Mouse (Mus musculus) left cerebral cortex, postnatal 10 days (tissue): ENCODE data around the gene Kcnc3. TPM values are rescaled to one million over a fixed set of nuclear protein-coding genes. Genes with fewer than 3 reads are reported as not detected.
A peak's percentile ranks its signal among the peaks of the same experiment; 100 is the strongest.

Experiments
- DNase-seq, 2 experiments: peaks; one replicate each; pipeline ENCODE4 v3.0.0; 2021 to 2022; ENCODE audit warnings: low spot score in 2 of 2, mixed read lengths in 1 of 2; ENCODE audit errors: extremely low spot score in 1 of 2
- intact Hi-C: fragments of 180-260 bp; cut with DNase I; formaldehyde crosslinking; loops from one replicate; pipeline ENCODE4 v1.15.1; 2025
- total RNA-seq, 2 experiments: library from RNA; stranded (reverse); gene quantifications; 2 replicates each; pipeline ENCODE4 v1.2.3; 2021

Kcnc3 gene
- total RNA-seq, 2 experiments from 2014 or later = 48.5 to 55.4 TPM

DNA sequence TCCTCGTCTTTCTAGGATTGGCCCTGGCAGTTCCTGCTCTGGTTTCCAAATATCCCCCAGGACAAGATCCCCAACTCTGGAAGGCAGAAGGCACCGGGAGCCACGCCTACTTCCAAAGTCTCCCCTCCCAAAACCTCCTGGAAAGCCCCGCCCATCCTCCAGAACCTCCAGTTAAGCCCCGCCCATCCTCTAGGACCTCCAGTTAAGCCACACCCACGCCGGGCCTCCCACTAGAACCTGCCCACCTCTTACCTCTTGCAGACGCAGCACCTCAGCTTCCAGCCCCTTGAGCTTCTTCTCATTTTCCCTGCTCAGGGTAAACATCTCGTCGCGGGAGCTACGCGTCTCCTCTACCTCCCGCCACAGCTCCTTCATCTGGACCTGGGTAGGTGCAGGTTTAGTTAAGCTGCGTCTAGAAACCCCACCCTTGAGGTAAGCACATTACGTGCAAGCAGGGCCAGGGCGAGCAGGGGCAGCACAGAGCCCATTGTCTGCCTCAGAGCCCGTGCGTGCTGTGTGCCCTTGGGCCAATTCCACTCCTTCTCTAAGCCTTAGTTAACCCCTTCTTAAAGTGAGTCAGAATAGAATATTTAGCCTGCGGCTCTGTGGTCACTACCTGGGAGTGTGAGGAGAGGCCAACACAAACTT lies 23.7 kb downstream of the Kcnc3 start:
- DNase-seq = peak in 1 of 2 experiments; percentile 30
- intact Hi-C loops = no loop called here

DNA sequence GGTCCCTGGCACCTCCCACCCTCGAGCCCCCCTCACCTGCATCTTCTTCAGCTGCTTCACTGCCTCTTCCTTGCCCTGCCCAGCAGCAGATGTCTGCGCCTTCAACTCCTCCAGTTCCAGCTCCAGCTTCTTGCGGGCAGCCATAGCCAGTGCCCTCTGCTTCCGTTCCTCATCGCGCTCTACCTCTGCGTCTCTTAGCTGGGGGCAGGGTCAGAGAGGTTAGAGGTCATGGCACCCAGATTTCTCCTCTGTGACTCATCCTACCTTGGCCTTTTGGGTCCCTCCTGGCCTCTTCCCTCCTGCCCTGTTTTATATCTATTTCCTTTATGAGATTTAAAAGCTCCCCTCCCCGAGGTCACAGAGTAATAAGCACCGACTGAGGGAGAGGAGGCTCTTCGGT lies 24.8 kb downstream of the Kcnc3 start:
- DNase-seq = peak in 1 of 2 experiments; percentile 20
- intact Hi-C loops = no loop called here

DNA sequence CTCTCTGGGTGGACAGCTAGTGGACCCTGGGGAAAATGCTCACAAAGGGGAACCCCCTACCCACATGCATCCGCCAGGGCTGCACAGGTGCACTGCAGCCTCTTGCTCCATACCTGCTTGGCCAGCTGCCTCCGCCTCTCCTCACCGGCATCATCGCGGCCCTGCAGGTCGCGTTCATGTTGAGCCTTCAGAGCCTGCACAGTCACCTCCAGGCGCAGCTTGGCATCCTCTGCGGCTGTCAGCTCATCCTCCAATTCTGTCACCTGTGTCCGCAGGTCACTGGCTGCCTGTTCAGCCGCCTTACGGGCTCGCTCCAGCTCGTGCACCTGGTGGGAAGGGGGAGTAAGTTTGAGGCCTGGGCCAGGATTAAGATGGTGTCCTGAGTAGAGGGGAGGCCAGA lies 25.5 kb downstream of the Kcnc3 start:
- intact Hi-C loops = no loop called here
- DNase-seq = peak in 1 of 2 experiments; percentile 20

DNA sequence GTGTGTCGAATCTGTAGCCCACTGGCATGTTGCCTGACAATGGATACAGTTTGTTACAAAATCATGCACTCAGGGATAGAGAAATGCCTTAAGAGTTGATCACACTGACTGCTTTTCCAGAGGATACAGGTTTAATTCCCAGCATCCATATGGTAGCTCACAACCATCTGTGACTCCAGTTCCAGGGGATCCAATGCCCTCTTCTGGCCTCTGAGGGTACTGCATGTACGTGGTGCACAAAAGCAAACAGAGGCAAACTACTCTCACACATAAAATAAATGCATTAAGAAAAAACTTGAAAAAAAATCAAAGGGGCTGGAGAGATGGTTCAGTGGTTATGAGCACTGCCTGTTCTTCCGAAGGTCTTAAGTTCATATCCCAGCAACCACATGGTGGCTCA lies 26.6 kb downstream of the Kcnc3 start:
- DNase-seq = no peak
- intact Hi-C loops = no loop called here

DNA sequence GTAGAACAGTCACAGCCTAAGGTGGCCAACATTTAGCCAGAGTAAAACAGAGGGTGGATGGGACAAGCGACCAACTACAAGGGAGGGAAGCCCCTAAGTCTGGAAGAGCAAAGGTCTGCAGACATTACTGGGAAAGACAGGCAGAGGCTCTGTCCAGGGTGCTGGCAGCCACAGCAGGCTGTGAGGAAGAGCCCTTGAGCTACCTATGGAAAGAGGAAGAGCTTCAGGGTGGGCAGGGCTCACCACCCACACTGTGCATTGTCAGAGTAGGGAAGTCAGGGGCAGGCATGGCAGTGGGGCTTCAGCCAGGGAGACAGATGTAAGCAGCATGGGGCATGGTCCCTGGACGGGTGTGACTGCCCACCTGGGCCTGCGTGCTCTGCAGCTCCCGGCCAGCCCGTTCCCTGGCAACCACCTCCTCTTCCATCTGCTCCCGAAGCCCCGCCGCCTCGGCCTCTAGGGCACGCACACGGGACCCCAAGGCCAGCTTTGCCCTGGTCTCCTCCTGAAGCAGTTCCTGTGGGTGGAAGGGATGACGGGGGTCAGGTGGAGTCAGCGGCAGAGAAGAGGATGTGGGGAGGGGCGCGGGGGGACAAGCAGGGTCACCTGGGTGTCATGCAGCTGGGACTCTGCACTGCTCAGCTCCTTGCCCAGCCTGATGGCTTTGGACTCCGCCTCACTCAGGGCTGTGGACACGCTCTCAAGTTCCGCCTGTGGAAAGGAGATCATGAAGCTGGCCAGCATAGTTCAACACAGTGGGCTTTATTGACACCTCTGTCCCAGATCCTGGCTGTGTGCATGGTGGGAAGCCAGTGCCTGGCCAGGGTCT lies 33.5 kb downstream of the Kcnc3 start:
- no peak for DNase-seq
- intact Hi-C loops = no loop called here

DNA sequence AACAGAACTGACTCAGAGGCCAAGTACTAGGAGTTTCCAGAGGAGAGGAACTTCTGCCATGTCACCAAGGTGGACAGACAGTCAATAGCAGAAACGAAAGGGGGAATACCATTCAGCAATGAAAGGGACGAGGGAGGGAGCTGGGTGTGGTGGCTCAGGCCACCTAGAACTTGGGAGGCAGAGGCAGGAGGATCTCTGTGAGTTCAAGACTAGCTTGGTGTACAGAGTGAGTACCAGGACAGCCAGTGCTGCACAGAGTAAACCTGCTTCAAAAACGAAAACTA lies 34.0 kb downstream of the Kcnc3 start:
- DNase-seq = no peak
- intact Hi-C loops = no loop called here

DNA sequence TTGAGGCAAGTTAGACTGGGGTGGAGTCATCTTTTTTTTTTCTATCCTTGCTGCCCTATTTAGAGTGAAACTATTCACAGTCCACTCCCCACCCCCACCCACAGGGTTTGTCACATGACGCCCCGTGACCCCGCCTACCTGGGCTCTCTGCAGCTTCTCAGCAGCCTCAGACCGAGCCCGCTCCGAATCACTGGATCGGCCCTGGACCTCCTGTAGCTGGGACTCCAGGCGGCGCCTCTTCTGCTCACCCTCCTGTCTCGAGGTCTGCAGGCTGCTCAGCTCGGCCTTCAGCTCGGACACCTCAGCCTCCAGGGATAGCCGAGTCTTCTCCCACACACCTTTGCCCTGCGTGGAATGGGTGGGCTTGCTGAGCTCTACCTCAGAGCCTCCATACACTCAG lies 34.4 kb downstream of the Kcnc3 start:
- no peak for DNase-seq
- intact Hi-C loops = no loop called here

DNA sequence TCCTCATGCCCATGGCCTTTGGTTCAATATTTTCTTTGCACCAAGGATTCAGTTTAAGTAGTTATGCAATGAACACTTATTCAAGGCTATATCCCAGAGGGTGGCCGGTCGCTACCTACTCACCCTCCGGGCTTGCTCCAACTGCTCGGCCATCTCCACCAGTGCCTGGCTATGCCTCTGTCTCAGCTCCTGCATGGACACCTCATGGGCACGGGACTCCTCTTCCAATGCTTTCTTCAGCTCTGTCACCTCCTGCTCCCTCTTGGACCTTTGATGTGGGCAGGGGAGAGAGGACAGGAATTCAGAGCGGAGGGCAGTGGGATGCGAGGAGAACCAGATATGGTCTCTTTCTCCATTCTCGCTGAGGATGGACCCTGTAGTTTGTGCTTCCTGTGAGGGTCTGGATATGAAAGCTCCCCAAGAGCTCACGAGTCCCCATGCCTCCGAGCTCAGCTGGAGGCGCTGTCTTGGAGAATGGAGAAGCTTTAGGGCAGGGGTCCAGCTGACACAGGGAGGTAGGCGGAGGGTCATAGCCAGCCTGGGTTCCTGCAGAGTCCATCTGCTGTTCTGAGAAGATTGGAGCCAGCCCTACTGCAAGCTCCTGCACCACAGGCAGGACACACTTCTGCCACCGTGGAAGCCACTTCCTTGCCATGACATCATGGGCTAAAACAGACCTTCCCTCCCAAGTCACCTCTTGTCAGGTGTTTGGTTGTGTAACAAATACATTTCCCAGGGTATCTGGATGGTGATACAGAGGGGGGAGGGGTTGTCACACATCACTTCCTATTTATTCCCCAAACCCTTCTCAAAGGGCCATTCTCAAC lies 35.0 kb downstream of the Kcnc3 start:
- intact Hi-C loops = no loop called here
- no peak for DNase-seq

DNA sequence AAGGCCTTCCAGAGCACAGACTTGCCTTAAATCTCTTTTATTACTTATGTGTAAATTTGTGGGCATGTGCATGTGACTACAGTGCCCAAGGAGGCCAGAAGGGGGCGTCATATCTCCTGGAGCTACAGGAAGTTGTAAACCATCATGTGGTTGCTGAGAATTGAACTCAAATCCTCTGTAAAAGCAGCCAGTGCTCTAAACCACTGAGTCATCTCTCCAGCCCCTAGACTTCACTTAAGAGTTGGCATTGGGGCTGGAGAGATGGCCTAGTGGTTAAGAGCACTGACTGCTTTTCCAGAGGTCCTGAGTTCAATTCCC lies 35.6 kb downstream of the Kcnc3 start:
- DNase-seq = no peak
- intact Hi-C loops = no loop called here

DNA sequence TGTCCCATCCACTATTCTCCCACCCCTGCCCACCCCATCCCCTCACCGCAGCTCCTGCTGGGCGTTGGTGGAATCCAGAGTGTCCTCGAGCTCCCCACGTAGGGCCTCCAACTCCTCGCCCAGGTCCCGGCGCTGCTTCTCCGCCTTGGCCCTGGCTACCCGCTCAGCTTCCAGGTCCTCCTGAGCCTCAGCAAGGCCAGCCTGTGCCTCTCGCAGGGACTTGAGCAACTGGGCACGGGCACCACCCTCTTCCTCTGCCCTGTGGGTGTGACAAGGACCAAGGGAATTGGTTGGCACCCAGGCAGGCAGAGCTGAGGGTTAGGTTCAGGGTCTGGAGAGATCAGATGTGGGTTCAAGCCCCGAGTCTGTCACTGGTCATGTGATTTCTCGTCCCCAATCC lies 36.5 kb downstream of the Kcnc3 start:
- intact Hi-C loops = no loop called here
- DNase-seq = peak in 1 of 2 experiments; percentile 20

DNA sequence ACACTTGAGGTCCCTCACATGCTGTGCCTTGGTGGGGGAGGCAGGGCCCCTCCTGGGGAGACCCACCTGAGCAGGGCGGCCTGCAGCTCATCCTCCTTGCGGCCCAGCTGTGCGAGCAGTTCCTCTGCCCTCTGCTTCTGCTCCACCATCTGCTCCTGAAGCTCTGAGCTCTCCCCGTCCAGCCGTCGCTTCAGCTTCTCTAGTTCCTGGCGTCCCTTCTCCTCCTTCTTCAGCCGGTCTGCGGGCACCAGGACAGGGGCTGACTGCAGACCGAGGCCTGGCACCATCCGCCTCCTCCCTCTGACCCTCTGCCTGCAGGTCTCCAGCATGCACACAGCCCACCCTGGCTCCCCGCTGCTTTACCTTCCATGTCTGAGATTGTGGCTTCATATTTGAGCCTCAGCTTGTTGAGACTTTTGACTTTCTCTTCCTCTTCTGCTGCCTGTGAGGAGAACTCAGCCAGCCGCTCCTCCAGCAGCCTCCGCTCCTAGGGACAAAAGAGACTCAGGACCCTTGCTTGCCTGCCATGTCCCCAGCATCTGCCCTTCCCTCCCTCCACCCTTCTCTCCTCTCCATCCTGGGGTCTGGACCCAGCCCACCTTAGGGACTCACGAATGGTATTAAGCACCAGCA lies 38.1 kb downstream of the Kcnc3 start:
- no peak for DNase-seq

DNA sequence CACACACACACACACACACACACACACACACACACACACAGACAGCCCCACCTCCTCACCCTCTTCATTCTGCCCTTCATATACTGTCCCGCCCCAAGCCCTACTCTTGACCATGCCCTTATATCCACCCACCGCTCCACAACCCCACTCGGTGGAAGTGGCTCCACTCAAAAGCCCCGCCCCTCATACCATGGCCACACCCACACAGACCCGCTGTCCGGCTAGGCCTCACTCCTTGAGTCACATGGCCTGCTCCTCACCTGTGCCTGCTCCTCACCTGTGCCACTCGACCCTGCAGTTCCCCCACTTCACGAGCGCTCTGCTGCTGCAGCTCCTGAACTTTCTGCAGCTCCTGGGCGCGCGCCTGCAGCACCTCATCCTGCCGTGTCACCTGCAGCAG lies 40.0 kb downstream of the Kcnc3 start:
- intact Hi-C loops = no loop called here
- DNase-seq = no peak

More for the DNA sequence above, 38.1 kb downstream of the Kcnc3 start:
- intact Hi-C loops = no loop called here

DNA sequence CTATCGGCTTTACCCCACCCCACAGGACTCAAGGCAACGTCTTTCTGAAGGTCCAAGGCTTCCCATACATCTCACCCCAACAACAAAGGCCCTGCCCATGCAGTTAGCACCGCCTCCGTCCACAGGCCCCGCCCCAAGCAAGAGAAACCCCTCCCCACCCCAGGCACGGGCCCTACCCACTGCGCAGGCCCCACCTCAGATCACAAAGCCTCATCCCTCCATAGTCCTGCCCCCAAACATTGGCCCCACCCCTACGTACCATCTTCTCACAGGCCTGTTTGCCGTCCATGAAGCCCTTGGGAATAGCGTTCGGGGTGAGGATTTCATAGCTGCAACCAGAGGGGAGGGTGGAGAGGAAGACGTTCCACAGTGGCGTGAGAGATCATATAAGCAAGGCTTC lies 42.2 kb downstream of the Kcnc3 start:
- no peak for DNase-seq
- intact Hi-C loops = no loop called here

DNA sequence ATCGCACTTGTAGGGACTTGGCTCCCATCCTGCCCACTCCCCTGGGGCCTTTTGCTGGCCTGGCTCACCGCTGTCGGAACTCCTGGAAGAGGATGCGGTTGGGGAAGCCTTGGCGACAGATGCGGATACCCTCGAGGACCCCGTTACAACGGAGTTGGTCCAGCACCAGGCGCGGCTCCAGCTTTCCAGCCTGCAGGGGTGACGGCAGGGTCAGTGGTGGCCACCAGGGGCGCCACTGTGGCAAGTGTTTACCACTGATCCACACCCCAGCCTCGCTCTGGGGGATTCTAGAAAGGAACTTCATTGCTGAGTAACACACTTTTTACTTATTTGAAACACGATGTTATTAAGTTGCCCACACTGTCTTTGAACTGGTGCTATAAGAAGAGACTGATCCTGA lies 42.9 kb downstream of the Kcnc3 start:
- intact Hi-C loops = no loop called here
- DNase-seq = peak in 1 of 2 experiments; percentile 46

DNA sequence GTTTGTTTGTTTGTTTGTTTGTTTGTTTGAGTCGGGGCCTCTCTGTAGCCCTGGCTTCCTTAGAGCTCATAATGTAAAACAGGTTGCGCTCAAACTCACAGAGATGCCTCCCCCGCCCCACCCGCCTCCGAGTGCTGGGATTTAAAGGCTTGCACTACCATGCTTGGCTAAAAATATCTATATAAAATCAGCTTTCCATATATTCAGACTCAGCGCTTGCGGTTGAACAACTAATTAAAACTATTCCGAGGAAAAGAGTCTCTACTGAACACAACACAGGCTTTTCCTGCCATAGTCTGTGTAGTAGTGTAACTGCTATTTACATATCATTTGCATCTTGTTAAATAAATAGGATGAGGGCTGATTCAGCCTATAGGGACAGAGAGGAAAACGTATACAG lies 46.2 kb downstream of the Kcnc3 start:
- DNase-seq = no peak
- intact Hi-C loops = no loop called here

DNA sequence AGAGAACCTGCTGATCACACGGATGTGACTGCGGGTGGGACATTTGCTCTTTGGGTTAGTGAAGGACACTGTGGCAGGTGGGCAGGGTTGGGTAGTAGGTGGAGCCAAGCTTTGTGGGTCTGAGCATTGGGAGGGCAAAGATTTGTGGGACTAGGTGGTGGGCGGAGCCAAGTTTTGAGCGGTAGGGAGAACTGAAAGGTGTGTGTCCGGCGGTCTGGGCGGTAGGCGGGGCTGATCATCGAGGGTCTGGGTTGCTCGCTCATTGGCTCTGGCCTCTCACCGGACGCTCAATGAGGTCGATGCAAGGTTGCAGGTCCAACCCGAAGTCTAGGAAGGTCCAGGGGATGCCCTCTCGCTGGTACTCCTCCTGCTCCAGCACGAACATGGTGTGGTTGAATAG lies 48.2 kb downstream of the Kcnc3 start:
- DNase-seq = no peak
- intact Hi-C loops = no loop called here

DNA sequence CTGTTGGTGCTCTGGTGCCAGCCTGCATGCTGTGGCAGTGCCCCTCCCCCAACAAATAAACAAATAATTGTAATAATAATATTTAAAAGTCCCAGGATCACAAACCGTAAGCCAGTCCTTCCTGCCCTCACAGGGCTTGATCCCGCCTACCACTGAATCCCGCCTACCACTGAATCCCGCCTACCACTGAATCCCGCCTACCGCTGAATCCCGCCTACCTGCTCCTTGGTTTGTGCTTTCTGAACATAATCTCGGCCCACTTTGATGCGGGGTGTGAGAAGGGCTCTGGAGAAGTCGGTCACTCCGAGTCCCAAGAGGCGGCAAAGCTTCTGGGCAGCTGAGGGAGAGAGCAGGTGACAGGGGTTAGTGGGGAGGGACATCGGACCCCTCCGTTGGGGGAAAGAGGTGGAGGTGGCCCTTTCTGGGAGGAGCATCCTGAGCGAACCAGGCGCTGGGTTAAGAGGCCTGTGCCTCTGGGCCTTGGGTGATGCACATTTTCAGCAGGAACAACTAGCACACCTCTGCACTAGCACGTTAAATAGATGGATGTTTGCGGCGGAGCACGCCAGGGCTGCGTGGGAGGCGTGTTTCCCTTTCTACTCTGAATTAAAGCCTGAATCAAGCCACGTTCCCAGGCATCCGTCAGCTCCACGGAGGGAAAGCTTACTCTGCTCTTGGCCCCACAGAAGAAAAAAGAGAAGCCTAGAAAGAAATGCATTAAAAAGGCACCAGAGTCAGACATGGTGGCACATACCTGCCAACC lies 50.6 kb downstream of the Kcnc3 start:
- intact Hi-C loops = loop anchor here (10.0 kb wide), 1 partner anchor 116 kb away; the partner anchor contains the start of gene Mybpc2
- DNase-seq = peak in 1 of 2 experiments; percentile 14

DNA sequence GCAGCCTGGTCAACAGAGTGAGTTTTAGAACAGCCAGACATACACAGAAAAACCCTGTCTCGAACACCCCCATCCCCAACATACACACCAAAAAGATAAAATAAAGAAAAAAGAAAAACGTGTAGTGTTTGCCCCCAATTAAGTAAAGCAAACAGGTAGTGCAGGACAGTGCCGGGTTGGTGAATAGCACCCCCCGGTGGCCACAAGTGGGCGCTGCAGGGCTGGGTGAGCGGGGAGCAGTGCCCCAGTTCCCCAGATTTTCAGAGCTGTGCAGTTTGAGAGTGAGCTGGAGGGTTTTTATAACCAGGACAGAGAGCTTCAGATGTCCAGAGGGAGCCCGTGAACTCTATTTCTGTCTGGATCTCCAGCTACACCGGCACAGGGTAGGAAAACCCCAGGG lies 51.4 kb downstream of the Kcnc3 start:
- DNase-seq = no peak
- intact Hi-C loops = loop anchor here (10.0 kb wide), 1 partner anchor 117 kb away; the partner anchor contains the start of gene Mybpc2

DNA sequence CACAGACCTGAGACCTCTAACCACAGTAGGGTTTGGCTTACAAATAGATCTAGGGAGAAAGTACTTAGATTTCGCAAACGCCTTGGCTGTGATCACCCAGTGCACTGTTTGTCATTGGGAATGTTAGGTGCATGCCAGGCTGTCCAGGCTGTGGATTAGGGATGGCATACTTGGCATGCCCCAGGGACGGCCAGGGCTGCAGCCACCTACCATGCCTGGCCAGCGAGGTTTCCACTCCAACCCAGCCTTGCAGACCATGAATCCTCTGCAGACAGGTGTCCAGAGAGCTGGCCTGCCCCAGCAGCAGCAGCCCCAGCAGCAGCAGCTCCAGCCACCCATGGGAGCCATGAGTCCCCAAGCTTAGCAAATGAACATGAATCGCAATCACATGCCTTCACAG lies 54.8 kb downstream of the Kcnc3 start:
- intact Hi-C loops = loop anchor here (5.0 to 10.0 kb wide), 2 partner anchors 78 to 120 kb away; partner anchors contain the start of gene Mybpc2
- DNase-seq = no peak
